Mouse (Mus musculus): ENCODE results near the gene Tmem104. TPM values are rescaled to one million over a fixed set of nuclear protein-coding genes. Genes with fewer than 3 reads are reported as not detected.

Tmem104 gene
- polyA plus RNA-seq, 1 experiment from 2014 or later, result 11.9 TPM

DNA sequence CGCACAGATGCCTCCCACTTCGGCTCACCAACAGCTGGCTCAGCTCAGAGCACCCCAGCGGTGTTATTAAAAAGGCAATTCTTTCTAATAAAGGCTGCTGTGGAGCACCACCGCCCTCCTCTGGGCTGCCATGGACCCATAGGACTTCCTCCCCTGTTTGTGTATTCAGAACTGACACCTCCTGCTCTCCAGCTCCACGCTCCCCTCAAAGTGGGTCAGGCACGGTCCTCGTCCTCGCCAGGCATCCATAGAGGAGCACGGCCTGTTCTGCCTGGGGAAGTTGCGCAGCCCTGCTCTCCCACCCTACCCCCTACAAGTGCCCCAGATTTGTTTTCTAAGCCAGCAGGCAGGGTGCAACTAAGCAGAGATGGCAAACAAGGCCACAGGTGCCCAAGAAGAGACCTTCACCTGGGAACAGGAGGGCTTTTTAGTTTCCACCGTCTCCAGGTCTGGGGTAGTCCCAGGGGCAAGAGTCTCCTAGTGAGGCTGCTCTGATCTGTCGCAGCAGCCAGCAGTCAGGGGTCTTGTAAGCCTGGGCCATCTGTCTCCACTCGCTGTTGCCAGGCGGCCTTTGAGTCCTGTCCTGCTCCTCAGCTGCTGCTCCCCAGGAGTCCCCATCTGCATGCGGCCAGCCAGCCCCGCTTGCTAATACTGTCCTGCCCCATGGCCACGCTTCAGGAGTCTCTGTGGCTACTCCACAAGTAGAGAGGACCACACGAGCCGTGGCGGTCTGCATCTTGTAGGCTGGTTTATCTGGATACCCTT lies 46.4 kb downstream of the Tmem104 start:
- WGBS, result 69% methylated on average over 20 of the region's 20 CpGs
- Histone ChIP-seq H3K4me3 (no peak overlapping the region), H3K36me3 (0 out of 2 replicates have a peak, but pooled peaks cover 3% of the 10 kb centered on the region), H3K27me3 (peaks cover 6% of the 10 kb centered on the region; the same call in 1 of the 2 replicates), H3K9ac (no peak overlapping the region), H3K4me1 (peaks cover 29% of the 10 kb centered on the region), H3K27ac (no peak overlapping the region), H3K9me3 (no peaks in the 10 kb centered on the region), H3K4me2 (no peak overlapping the region)
- ATAC-seq (ENCODE audit: insufficient number of reproducible peaks, insufficient read depth, low FRiP score, low TSS enrichment, low read depth), result no peak

DNA sequence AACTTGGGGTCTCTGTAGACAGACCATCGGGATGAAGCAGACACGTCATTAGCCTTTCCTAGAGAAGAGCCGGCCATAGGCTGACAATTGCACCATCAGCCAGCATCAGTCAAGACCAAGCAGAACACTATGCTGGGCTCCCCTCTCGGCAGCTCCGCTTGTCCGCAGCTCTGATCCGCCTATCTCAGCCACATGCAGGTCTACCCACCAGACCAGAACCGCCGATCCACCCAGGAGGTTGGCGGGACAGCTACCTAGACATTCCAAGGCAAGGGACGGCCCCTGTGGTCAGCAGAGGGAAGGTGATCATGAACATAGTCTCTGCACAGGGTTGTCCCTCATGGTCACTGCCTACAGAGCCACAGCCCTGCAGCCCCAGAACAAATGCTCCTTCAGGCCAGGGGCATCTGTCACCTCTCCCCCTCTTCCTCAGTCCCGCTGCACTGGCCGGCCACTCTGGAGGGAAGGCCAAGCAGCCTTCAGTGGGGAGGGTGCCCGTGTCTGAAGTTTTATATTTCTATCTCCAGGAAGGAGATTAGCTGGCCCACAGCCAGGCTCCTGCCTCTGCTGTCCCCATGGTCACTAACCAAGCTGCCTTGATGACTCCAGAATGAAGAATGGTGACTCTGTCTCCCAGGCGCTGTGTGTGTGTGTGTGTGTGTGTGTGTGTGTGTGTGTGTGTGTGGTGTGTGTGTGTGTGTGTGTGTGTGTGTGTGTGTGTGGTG lies 47.2 kb downstream of the Tmem104 start:
- no peak overlapping the region for H3K4me2 ChIP-seq
- no peak overlapping the region for H3K4me3 ChIP-seq
- no peak overlapping the region for H3K9ac ChIP-seq
- no peak for ATAC-seq (ENCODE audit: insufficient number of reproducible peaks, insufficient read depth, low FRiP score, low TSS enrichment, low read depth)
- no peaks in the 10 kb centered on the region for H3K9me3 ChIP-seq
- peaks cover 27% of the 10 kb centered on the region for H3K4me1 ChIP-seq
- H3K27ac ChIP-seq, result no peak overlapping the region
- 0 out of 2 replicates have a peak, but pooled peaks cover 3% of the 10 kb centered on the region for H3K36me3 ChIP-seq
- peaks cover 6% of the 10 kb centered on the region; the same call in 1 of the 2 replicates for H3K27me3 ChIP-seq
- whole genome bisulfite sequencing, result 80% methylated on average over 15 of the region's 15 CpGs

DNA sequence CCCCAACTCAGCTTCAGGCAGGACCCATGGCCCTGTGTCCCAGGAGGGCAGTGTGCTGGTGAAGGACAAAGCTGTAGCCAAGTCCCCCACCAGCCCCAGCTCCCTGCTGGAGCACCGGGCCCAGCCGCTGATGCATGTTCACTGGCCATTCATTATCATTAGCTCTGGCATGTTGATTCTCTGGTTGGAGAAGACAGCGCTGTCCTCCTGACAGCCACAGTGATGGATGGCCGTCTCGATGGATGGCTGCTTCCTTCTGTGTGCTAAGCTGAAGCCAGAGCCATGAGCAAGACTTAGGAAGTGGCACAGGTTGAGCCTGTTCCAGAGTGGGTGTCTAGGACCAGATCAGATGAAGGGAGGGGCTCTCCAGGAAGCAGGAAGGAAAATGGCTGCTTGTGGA lies 49.3 kb downstream of the Tmem104 start:
- no peaks in the 10 kb centered on the region for H3K9me3 ChIP-seq
- no peak overlapping the region for H3K4me3 ChIP-seq
- peaks cover 23% of the 10 kb centered on the region for H3K4me1 ChIP-seq
- H3K36me3 ChIP-seq, result 0 out of 2 replicates have a peak, but pooled peaks cover 3% of the 10 kb centered on the region
- H3K27me3 ChIP-seq, result no peaks in the 10 kb centered on the region
- 72% methylated on average over 5 of the region's 5 CpGs for WGBS
- no peak overlapping the region; the same call in 1 of the 2 replicates for H3K27ac ChIP-seq
- H3K4me2 ChIP-seq, result no peak overlapping the region
- no peak for ATAC-seq (ENCODE audit: insufficient number of reproducible peaks, insufficient read depth, low FRiP score, low TSS enrichment, low read depth)
- no peak overlapping the region for H3K9ac ChIP-seq

DNA sequence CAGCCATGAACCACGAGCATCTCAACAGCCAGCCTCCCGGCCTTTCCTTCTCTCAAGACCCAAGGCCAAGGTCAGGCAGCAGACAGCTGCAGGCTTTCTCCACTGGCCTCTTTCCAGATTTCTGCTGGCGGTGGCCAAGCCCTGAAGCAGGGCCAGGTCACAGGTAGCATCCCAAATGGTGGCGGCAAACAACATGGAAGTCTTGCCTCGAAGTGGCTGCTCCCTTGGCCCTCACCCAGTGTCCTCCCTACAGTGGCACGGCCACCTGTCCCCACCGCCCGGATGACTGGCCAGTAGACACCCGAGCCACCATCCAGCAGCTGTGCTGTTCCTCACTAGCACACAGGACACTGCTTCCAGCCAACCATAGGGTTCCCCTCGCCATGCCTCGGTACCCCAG lies 54.1 kb downstream of the Tmem104 start:
- peaks cover 6% of the 10 kb centered on the region for H3K27me3 ChIP-seq

DNA sequence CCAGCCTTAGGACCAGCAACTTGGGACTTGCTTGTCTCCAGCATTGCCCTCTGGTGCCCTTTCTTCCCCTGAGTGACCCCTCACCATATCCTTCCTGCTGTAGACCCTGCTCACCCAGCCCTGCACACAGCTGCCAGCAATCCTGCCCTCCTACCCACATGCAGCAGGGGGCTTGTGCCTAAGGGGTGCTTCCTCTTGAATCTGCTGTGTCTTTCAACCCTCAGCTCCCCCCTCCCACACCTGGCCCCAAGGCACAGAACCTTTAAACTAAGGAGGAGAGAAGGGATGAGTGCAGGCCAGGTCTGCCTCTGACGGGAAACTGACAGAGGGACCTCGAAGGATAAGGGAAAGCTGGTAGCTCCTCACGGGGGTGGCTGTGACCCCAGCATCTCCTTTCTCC lies 55.5 kb downstream of the Tmem104 start:
- H3K27me3 ChIP-seq, result peaks cover 20% of the 10 kb centered on the region
- H3K4me3 ChIP-seq, result no peak overlapping the region
- no peak for ATAC-seq (ENCODE audit: insufficient number of reproducible peaks, insufficient read depth, low FRiP score, low TSS enrichment, low read depth)
- H3K27ac ChIP-seq, result no peak overlapping the region
- H3K9me3 ChIP-seq, result no peaks in the 10 kb centered on the region
- H3K4me2 ChIP-seq, result no peak overlapping the region
- no peak overlapping the region for H3K9ac ChIP-seq
- H3K4me1 ChIP-seq, result no peaks in the 10 kb centered on the region; the same call in 1 of the 2 replicates
- H3K36me3 ChIP-seq, result peaks cover 25% of the 10 kb centered on the region
- WGBS, result 49% methylated on average over 3 of the region's 3 CpGs

More for the DNA sequence above, 54.1 kb downstream of the Tmem104 start:
- ATAC-seq (ENCODE audit: insufficient number of reproducible peaks, insufficient read depth, low FRiP score, low TSS enrichment, low read depth), result no peak
- Histone ChIP-seq H3K4me1 (peaks cover 1% of the 10 kb centered on the region), H3K4me3 (no peak overlapping the region), H3K27ac (no peak overlapping the region), H3K9me3 (no peaks in the 10 kb centered on the region), H3K4me2 (no peak overlapping the region), H3K36me3 (peaks cover 25% of the 10 kb centered on the region), H3K9ac (no peak overlapping the region)
- 82% methylated on average over 11 of the region's 11 CpGs for WGBS

DNA sequence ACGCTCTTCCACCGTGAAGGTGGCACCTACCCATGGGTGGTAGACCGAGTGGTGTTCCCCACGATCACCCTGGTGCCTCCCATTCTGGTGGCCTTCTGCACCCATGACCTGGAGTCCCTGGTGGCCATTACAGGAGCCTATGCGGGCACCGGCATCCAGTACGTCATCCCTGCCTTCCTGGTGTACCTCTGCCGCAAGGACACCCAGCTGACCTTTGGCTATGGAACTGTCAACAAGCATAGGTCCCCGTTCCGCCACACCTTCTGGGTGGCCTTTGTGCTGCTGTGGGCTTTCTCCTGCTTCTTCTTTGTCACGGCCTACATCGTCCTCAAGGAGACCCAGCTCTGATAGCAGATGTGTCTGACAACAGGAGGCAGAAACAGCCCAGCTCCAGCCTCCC lies 56.5 kb downstream of the Tmem104 start:
- Histone ChIP-seq H3K36me3 (peaks cover 25% of the 10 kb centered on the region), H3K4me1 (no peaks in the 10 kb centered on the region; the same call in 1 of the 2 replicates), H3K4me2 (no peak overlapping the region), H3K27me3 (peaks cover 30% of the 10 kb centered on the region), H3K9ac (no peak overlapping the region), H3K4me3 (no peak overlapping the region), H3K9me3 (no peaks in the 10 kb centered on the region), H3K27ac (no peak overlapping the region)
- WGBS, result 93% methylated on average over 12 of the region's 12 CpGs
- ATAC-seq (ENCODE audit: insufficient number of reproducible peaks, insufficient read depth, low FRiP score, low TSS enrichment, low read depth), result no peak

DNA sequence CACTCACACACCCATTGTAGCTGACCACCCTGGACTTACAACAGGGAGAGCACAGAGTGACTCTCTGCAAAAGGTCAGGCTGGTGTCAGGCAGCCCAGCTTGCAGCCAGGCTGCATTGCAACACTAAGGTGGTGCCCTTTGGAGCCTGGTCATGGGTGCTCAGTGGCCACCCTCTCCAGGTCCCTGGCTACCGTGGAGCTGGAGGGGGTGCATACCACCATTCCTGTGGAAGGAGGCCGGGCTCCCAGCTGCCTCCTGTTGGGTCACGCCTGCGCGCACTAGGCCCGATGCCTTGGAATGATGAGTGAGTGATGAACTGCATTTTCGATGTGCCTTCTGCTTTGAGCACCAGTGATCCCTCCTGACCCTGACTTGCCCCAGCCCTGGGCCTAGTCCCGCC lies 57.6 kb downstream of the Tmem104 start:
- H3K4me2 ChIP-seq, result no peak overlapping the region
- H3K27me3 ChIP-seq, result peaks cover 41% of the 10 kb centered on the region
- no peak overlapping the region for H3K9ac ChIP-seq
- H3K4me3 ChIP-seq, result no peak overlapping the region
- no peak overlapping the region for H3K27ac ChIP-seq
- 87% methylated on average over 8 of the region's 8 CpGs for WGBS
- peaks cover 25% of the 10 kb centered on the region for H3K36me3 ChIP-seq
- no peaks in the 10 kb centered on the region for H3K9me3 ChIP-seq
- peaks cover 4% of the 10 kb centered on the region for H3K4me1 ChIP-seq
- ATAC-seq (ENCODE audit: insufficient number of reproducible peaks, insufficient read depth, low FRiP score, low TSS enrichment, low read depth), result no peak

DNA sequence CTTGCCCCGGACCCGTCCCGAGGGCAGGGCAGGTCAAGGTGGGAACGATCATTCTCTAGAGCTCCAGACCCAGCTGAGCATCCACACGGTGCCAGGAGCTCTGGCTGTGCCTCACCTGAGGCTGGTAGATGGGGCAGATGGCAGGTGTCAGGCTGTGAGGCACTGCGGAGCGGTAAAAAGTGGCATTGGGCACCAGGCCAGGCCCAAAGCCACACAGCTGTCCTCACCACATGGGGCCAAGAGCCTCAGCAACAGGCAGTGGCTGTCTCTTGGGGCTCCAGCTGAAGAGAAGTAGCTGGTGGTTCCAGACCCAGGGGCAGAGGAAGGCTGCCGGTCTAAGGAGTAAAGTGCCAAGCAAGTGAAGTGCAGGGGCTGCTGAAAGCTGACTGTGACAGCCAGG lies 59.1 kb downstream of the Tmem104 start:
- Histone ChIP-seq H3K9me3 (no peaks in the 10 kb centered on the region), H3K4me3 (no peak overlapping the region), H3K36me3 (peaks cover 25% of the 10 kb centered on the region), H3K27me3 (peaks cover 56% of the 10 kb centered on the region), H3K27ac (no peak overlapping the region), H3K9ac (no peak overlapping the region), H3K4me1 (peaks cover 15% of the 10 kb centered on the region), H3K4me2 (no peak overlapping the region)
- WGBS, result 78% methylated on average over 8 of the region's 8 CpGs
- ATAC-seq (ENCODE audit: insufficient number of reproducible peaks, insufficient read depth, low FRiP score, low TSS enrichment, low read depth), result no peak

DNA sequence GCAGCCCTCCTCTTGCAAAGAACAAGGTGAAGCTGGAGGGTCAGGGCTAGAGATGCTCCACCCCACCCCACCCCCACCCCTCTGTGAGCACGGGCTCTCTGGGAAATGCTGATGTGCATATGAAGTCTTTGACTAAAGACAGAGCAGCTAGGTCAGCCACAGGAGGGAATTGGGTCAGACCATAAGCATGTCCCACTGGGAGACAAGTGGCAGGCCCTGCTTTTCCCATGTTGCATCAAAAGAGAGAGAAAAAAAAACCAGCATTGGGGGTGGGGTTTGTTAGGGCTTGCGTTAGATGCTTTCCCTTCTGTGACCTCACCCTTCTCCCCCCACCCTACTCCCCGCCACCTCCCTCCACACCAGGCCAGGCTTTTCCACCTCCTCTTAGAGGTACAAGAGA lies 60.0 kb downstream of the Tmem104 start:
- Histone ChIP-seq H3K27me3 (peaks cover 64% of the 10 kb centered on the region), H3K4me1 (peaks cover 15% of the 10 kb centered on the region), H3K4me2 (no peak overlapping the region), H3K9ac (no peak overlapping the region), H3K27ac (no peak overlapping the region), H3K4me3 (no peak overlapping the region), H3K36me3 (peaks cover 25% of the 10 kb centered on the region), H3K9me3 (no peaks in the 10 kb centered on the region)
- WGBS, result 20% methylated on average over 3 of the region's 3 CpGs
- ATAC-seq (ENCODE audit: insufficient number of reproducible peaks, insufficient read depth, low FRiP score, low TSS enrichment, low read depth), result no peak

DNA sequence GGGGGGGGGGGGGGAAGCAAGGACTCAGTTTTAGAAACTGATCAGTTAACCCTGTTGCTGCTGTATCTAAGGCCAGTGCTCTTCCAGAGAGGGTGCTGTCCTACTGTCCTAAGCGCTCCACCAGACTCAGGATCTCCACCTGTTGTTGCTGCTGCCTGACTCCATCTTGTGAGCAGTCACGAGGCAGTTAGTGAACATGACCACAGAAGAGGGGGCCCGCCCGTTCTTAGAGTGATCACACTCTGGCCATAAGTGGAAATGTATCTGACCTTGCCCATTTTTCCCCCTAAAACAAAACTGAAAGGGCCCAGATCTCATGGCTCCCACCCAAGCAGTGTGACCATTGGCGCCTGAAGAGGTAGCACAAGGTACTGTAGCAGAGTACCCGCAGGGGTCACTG lies 60.7 kb downstream of the Tmem104 start:
- H3K4me3 ChIP-seq, result no peak overlapping the region
- H3K9ac ChIP-seq, result no peak overlapping the region
- peaks cover 15% of the 10 kb centered on the region for H3K4me1 ChIP-seq
- H3K27me3 ChIP-seq, result peaks cover 71% of the 10 kb centered on the region
- peaks cover 25% of the 10 kb centered on the region for H3K36me3 ChIP-seq
- no peak overlapping the region for H3K27ac ChIP-seq
- no peaks in the 10 kb centered on the region for H3K9me3 ChIP-seq
- ATAC-seq (ENCODE audit: insufficient number of reproducible peaks, insufficient read depth, low FRiP score, low TSS enrichment, low read depth), result no peak
- 76% methylated on average over 6 of the region's 6 CpGs for WGBS
- no peak overlapping the region for H3K4me2 ChIP-seq

DNA sequence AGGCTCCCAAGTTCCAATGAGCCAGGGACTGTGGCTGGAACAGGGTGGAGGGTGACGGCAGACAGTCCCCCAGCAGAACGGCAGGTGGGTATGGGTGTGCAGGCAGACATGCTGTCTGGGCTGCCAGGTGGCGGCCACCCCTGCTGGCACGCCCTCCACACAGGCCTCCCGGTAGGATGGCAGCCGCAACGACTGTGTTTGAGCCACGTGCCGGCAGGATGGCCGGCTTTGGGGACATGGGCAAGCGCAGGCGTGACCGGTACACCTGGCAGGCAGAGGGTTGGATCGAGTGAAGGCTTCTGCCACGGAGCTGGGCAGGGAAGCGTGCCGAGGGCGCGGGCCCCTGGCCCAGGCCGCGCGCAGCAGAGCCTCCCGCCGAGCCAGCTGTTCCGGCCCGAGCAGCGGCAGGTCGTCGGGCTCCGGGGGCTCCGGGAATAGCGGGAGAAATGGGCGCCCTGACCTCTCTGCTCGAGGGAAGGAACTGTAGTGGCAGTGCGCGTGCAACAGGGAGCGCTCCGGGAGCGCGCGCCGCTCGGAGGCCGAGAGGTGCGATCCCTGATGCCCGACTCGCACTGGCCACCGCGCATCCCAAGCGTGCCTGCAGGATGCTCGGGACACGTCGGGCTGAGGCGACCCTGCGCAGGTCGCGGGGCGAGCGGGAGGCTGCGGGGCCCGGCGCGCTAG lies 62.6 kb downstream of the Tmem104 start:
- Histone ChIP-seq H3K4me3 (peak overlapping the region; percentile 49), H3K4me2 (peak overlapping the region; percentile 93), H3K9me3 (no peaks in the 10 kb centered on the region), H3K27me3 (peaks cover 89% of the 10 kb centered on the region), H3K27ac (no peak overlapping the region), H3K36me3 (peaks cover 7% of the 10 kb centered on the region), H3K9ac (peak overlapping the region; percentile 62), H3K4me1 (peaks cover 15% of the 10 kb centered on the region)
- ATAC-seq (ENCODE audit: insufficient number of reproducible peaks, insufficient read depth, low FRiP score, low TSS enrichment, low read depth), result no peak
- WGBS, result 2% methylated on average over 63 of the region's 63 CpGs
